Comparison of ENCODE assay signal across 9 mouse cellular contexts in the genomic region with DNA sequence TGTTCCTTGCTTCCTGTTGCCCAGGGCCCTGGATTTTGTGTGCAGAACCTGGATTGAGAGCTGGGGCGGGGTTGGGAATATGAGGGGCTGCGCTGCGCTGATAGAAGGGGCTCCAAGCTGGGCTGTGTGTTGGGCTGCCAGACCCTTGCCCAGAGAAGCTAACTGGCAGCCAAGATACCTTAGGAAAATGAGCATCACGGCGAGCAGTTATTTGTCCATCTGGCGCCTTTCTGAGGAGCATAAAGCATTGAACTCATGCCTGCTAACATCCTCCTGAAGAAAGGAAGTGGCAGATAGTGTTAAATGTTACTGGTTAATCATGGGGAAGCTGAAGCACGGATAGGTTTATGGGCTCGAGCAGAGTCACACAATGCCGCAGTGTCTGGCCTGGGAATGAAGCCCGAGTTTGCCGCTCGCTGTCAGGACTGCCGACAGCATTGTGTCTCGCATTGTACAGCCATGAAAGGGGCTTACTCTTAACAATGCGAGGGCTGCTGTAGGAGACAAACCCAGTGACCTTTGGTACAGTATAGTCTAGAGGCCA.
DNase-seq lines count a peak whose midpoint lies in the region; ATAC-seq and TF ChIP-seq lines count a peak whose summit lies in the region.
"Had no signal": no experiment of that assay in that cellular context is flagged by ENCODE, and none has a peak within 500 bp of the region (broad histone marks: within the 10 kb centered on the region; RNA-seq: fewer than 3 reads in every experiment).

No protein-coding gene starts in this region.

- WGBS in intestine, embryonic 14.5 days: 78% methylated on average over 15 of the region's 15 CpGs
- WGBS in intestine, embryonic 16.5 days: 75% methylated on average over 15 of the region's 15 CpGs
- WGBS in forebrain, embryonic 15.5 days: 6% methylated on average over 15 of the region's 15 CpGs
- 18% methylated on average over 15 of the region's 15 CpGs for WGBS in midbrain, postnatal 0 days

- no peak overlapping the region for H3K9ac ChIP-seq in intestine, embryonic 14.5 days (ENCODE audit: low read length)
- H3K9ac ChIP-seq in intestine, embryonic 16.5 days (ENCODE audit: low read depth, low read length): no peak overlapping the region
- peak overlapping the region; percentile 28 for H3K9ac ChIP-seq in forebrain, embryonic 15.5 days (replicated peaks)
- H3K9ac ChIP-seq in midbrain, postnatal 0 days (replicated peaks; ENCODE audit: low read length, poor library complexity, severe bottlenecking): 0 out of 2 replicates have a peak overlapping the region, but pooled peaks have one; percentile 36
- H3K9ac ChIP-seq: embryonic facial prominence, embryonic 15.5 days had no signal

- no peak for DNase-seq in intestine, embryonic 14.5 days (ENCODE audit: low spot score)
- DNase-seq in cerebellum, adult 9-10 months: peak; percentile 45
- DNase-seq in midbrain, postnatal 0 days (ENCODE audit: low spot score): peak; percentile 75
- no peak for DNase-seq in testis, postnatal 10 days (ENCODE audit: low spot score)
- DNase-seq in layer of hippocampus, adult 11-12 months (ENCODE audit: low spot score): no peak

- TF ChIP-seq CTCF in midbrain, postnatal 0 days (IDR thresholded peaks at IDR 0.05): no peak

- H3K36me3 ChIP-seq in intestine, embryonic 14.5 days (ENCODE audit: control insufficient read depth, insufficient read depth, low read length): no peaks in the 10 kb centered on the region
- no peaks in the 10 kb centered on the region for H3K36me3 ChIP-seq in intestine, embryonic 16.5 days (ENCODE audit: control insufficient read depth, insufficient read depth, low read length)
- H3K36me3 ChIP-seq in forebrain, embryonic 15.5 days: no peaks in the 10 kb centered on the region
- no peaks in the 10 kb centered on the region for H3K36me3 ChIP-seq in midbrain, postnatal 0 days (ENCODE audit: insufficient read depth, low read length)
- H3K36me3 ChIP-seq: embryonic facial prominence, embryonic 15.5 days had no signal

- H3K4me3 ChIP-seq in intestine, embryonic 14.5 days (ENCODE audit: low read depth, low read length): no peak overlapping the region
- no peak overlapping the region for H3K4me3 ChIP-seq in intestine, embryonic 16.5 days (ENCODE audit: low read length)
- H3K4me3 ChIP-seq in forebrain, embryonic 15.5 days: peak overlapping the region; percentile 23
- H3K4me3 ChIP-seq in midbrain, postnatal 0 days (ENCODE audit: low read depth, low read length): 0 out of 2 replicates have a peak overlapping the region, but pooled peaks have one; percentile 2
- H3K4me3 ChIP-seq: embryonic facial prominence, embryonic 15.5 days had no signal

- 0 out of 2 replicates have a peak, but pooled peaks have one; percentile 40 for ATAC-seq in intestine, embryonic 14.5 days (replicated peaks; ENCODE audit: low FRiP score, low TSS enrichment, low read depth)
- no peak for ATAC-seq in intestine, embryonic 16.5 days
- ATAC-seq in forebrain, embryonic 15.5 days (replicated peaks): peak; percentile 89
- peak; percentile 69 for ATAC-seq in midbrain, postnatal 0 days (ENCODE audit: low FRiP score)
- ATAC-seq in CD4-positive, CD25-positive, alpha-beta regulatory T cell, adult 4 months: no peak

- no peak overlapping the region for H3K4me2 ChIP-seq in intestine, embryonic 14.5 days (ENCODE audit: low read length)
- H3K4me2 ChIP-seq in intestine, embryonic 16.5 days (ENCODE audit: low read depth, low read length): no peak overlapping the region
- H3K4me2 ChIP-seq in forebrain, embryonic 15.5 days (replicated peaks): peak overlapping the region; percentile 40
- peak overlapping the region; percentile 41 for H3K4me2 ChIP-seq in midbrain, postnatal 0 days (ENCODE audit: low read depth, low read length, poor library complexity, severe bottlenecking)
- H3K4me2 ChIP-seq: embryonic facial prominence, embryonic 15.5 days had no signal

- H3K27me3 ChIP-seq in intestine, embryonic 14.5 days (replicated peaks; ENCODE audit: control insufficient read depth, insufficient read depth, low read length): no peaks in the 10 kb centered on the region
- no peaks in the 10 kb centered on the region for H3K27me3 ChIP-seq in intestine, embryonic 16.5 days (replicated peaks; ENCODE audit: control insufficient read depth, insufficient read depth, low read length)
- H3K27me3 ChIP-seq in forebrain, embryonic 15.5 days: no peaks in the 10 kb centered on the region
- no peaks in the 10 kb centered on the region for H3K27me3 ChIP-seq in midbrain, postnatal 0 days (ENCODE audit: insufficient read depth, low read length)
- H3K27me3 ChIP-seq: embryonic facial prominence, embryonic 15.5 days had no signal

- no peaks in the 10 kb centered on the region for H3K9me3 ChIP-seq in intestine, embryonic 14.5 days (ENCODE audit: control insufficient read depth, low read length)
- no peaks in the 10 kb centered on the region for H3K9me3 ChIP-seq in intestine, embryonic 16.5 days (ENCODE audit: control insufficient read depth, low read length)
- H3K9me3 ChIP-seq in forebrain, embryonic 15.5 days: no peaks in the 10 kb centered on the region
- no peaks in the 10 kb centered on the region for H3K9me3 ChIP-seq in midbrain, postnatal 0 days (ENCODE audit: low read length)
- H3K9me3 ChIP-seq: embryonic facial prominence, embryonic 15.5 days had no signal

- no peak overlapping the region for H3K27ac ChIP-seq in intestine, embryonic 14.5 days (ENCODE audit: low read depth)
- no peak overlapping the region for H3K27ac ChIP-seq in intestine, embryonic 16.5 days (ENCODE audit: low read length)
- peak overlapping the region; percentile 70 for H3K27ac ChIP-seq in forebrain, embryonic 15.5 days (replicated peaks)
- H3K27ac ChIP-seq in midbrain, postnatal 0 days (ENCODE audit: low read depth, low read length): 0 out of 2 replicates have a peak overlapping the region, but pooled peaks have one; percentile 12
- H3K27ac ChIP-seq: embryonic facial prominence, embryonic 15.5 days had no signal

- no peaks in the 10 kb centered on the region for H3K4me1 ChIP-seq in intestine, embryonic 14.5 days (replicated peaks; ENCODE audit: control insufficient read depth, insufficient read depth, low read length)
- H3K4me1 ChIP-seq in intestine, embryonic 16.5 days (ENCODE audit: control insufficient read depth, insufficient read depth, low read length): no peaks in the 10 kb centered on the region
- peaks cover 28% of the 10 kb centered on the region for H3K4me1 ChIP-seq in forebrain, embryonic 15.5 days
- no peaks in the 10 kb centered on the region for H3K4me1 ChIP-seq in midbrain, postnatal 0 days (ENCODE audit: insufficient read depth, low read length)

Comparison
In these comparisons a context has a peak if more than half of its experiments do, and no peak if none do; other contexts are left out.
1. ATAC-seq: peak in intestine, embryonic 14.5 days (single experiment), forebrain, embryonic 15.5 days (single experiment) and midbrain, postnatal 0 days (single experiment); none in intestine, embryonic 16.5 days (single experiment) and CD4-positive, CD25-positive, alpha-beta regulatory T cell, adult 4 months (single experiment).
2. DNase-seq: peak in cerebellum, adult 9-10 months (single experiment) and midbrain, postnatal 0 days (single experiment); none in intestine, embryonic 14.5 days (single experiment), testis, postnatal 10 days (single experiment) and layer of hippocampus, adult 11-12 months (single experiment).
3. H3K27ac ChIP-seq: peak in forebrain, embryonic 15.5 days (single experiment) and midbrain, postnatal 0 days (single experiment); none in intestine, embryonic 14.5 days (single experiment) and intestine, embryonic 16.5 days (single experiment).
4. H3K4me2 ChIP-seq: peak in forebrain, embryonic 15.5 days (single experiment) and midbrain, postnatal 0 days (single experiment); none in intestine, embryonic 14.5 days (single experiment) and intestine, embryonic 16.5 days (single experiment).
5. H3K4me3 ChIP-seq: peak in forebrain, embryonic 15.5 days (single experiment) and midbrain, postnatal 0 days (single experiment); none in intestine, embryonic 14.5 days (single experiment) and intestine, embryonic 16.5 days (single experiment).
6. H3K9ac ChIP-seq: peak in forebrain, embryonic 15.5 days (single experiment) and midbrain, postnatal 0 days (single experiment); none in intestine, embryonic 14.5 days (single experiment) and intestine, embryonic 16.5 days (single experiment).